Mouse (Mus musculus) embryo, embryonic 9.5 days (tissue): ENCODE data around the gene Vwa8.
"Not testable (repeated sequence)": the region's sequence is repeated elsewhere in the genome, so short reads cannot be mapped to it uniquely, and the experiment has no call there.

Experiments
- DNase-seq: peaks from one replicate; pipeline ENCODE4 v3.0.0-alpha.2; 2017; ENCODE audit errors: extremely low spot score

Vwa8 gene

GRCm38 (mm10) chr14:78983104-78983503 lies 134.3 kb downstream of the Vwa8 start:
- no peak for DNase-seq

GRCm38 (mm10) chr14:78984296-78984695 lies 135.4 kb downstream of the Vwa8 start:
- no peak for DNase-seq

GRCm38 (mm10) chr14:78987543-78987942 lies 138.7 kb downstream of the Vwa8 start:
- DNase-seq: no peak

GRCm38 (mm10) chr14:78992456-78992855 lies 143.6 kb downstream of the Vwa8 start:
- no peak for DNase-seq

- no peak for DNase-seq
Measured at GRCm38 (mm10) chr14:78993515-78993914, 144.7 kb downstream of the Vwa8 start.

- no peak for DNase-seq
Measured at GRCm38 (mm10) chr14:78996359-78996758, 147.5 kb downstream of the Vwa8 start.

- peak; percentile 20 for DNase-seq
Measured at GRCm38 (mm10) chr14:79003576-79003975, 154.7 kb downstream of the Vwa8 start.

GRCm38 (mm10) chr14:79017710-79018109 lies 168.9 kb downstream of the Vwa8 start:
- not testable (repeated sequence) for DNase-seq

- DNase-seq: no peak
Measured at GRCm38 (mm10) chr14:79018564-79018963, 169.7 kb downstream of the Vwa8 start.

- DNase-seq: no peak
Measured at GRCm38 (mm10) chr14:79021725-79022124, 172.9 kb downstream of the Vwa8 start.

- no peak for DNase-seq
Measured at GRCm38 (mm10) chr14:79028996-79029575, 180.2 kb downstream of the Vwa8 start.

GRCm38 (mm10) chr14:79030715-79031114 lies 181.9 kb downstream of the Vwa8 start:
- DNase-seq: no peak

- no peak for DNase-seq
Measured at GRCm38 (mm10) chr14:79031230-79031740, 182.4 kb downstream of the Vwa8 start.

- DNase-seq: no peak
Measured at GRCm38 (mm10) chr14:79033396-79033795, 184.5 kb downstream of the Vwa8 start.

GRCm38 (mm10) chr14:79034511-79034913 lies 185.7 kb downstream of the Vwa8 start:
- no peak for DNase-seq

- no peak for DNase-seq
Measured at GRCm38 (mm10) chr14:79035575-79035974, 186.7 kb downstream of the Vwa8 start.

- DNase-seq: no peak
Measured at GRCm38 (mm10) chr14:79047186-79047585, 198.3 kb downstream of the Vwa8 start.

- DNase-seq: no peak
Measured at GRCm38 (mm10) chr14:79047956-79048355, 199.1 kb downstream of the Vwa8 start.

GRCm38 (mm10) chr14:79049544-79049943 lies 200.7 kb downstream of the Vwa8 start:
- DNase-seq: no peak

- no peak for DNase-seq
Measured at GRCm38 (mm10) chr14:79065636-79066035, 216.8 kb downstream of the Vwa8 start.

- DNase-seq: no peak
Measured at GRCm38 (mm10) chr14:79069515-79069914, 220.7 kb downstream of the Vwa8 start.

GRCm38 (mm10) chr14:79074786-79075185 lies 225.9 kb downstream of the Vwa8 start:
- no peak for DNase-seq

- DNase-seq: no peak
Measured at GRCm38 (mm10) chr14:79076560-79077300, 227.9 kb downstream of the Vwa8 start.
